Mouse (Mus musculus) hindlimb bud, embryonic 11.5 days (tissue): ENCODE results near the gene Pex5l.

Experiments
- DNase-seq: peaks from one replicate; pipeline ENCODE4 v3.0.0-alpha.2; 2012; ENCODE audit warnings: low read depth, low spot score; ENCODE audit errors: extremely low spot score

Gene Pex5l

GRCm38 (mm10) chr3:33068146-33068545, 74.9 kb downstream of the Pex5l start:
- no peak for DNase-seq

- DNase-seq, result no peak
Observed at GRCm38 (mm10) chr3:33063590-33063989, 79.5 kb downstream of the Pex5l start.

GRCm38 (mm10) chr3:33061428-33061827, 81.6 kb downstream of the Pex5l start:
- no peak for DNase-seq

DNA sequence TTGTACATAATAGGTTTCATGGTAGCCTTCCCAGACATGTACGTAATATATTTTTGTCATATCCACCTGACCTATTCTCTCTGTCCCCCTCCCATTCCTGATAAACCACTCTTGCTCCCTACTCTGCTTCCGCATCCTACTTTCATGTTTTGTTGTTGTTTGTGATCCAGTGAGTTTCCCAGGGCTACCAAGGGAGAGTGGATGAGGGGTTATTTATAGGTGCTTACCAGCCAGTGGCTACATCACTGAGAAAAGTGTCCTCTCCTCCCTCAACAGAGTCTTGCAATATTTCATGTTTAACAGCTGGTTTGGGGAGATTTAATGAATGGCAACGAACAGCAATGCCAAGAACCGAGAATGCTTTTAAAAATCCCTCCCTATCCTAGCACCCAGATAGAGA, 82.0 kb downstream of the Pex5l start:
- no peak for DNase-seq

DNA sequence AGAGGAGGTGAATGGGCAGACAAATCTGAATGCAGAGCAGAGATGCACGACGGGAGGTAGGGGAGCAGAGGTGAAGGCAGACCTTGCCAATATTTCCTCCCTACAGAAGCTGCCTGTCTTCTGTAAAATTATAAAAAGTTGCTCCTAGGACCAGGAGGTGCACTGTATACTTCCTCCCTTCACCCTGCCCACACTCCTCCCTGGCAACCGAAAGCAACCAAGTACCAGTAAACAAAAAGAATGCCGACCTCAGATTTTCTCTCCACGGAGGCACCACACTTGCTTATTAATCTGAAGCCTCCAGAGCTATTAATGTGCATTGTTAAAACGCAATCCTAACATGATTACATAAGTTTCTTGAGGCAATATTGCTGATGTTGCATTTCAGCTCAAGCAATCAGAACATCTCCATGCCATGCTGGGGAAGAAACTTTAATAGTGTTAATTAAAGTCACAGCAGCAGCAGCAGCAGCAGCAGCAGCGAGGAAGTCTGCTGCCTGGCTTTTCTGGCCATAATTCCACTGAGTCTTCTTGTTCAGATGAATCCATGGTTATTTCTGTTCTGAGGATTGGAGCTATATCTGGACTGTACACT, 82.6 kb downstream of the Pex5l start:
- no peak for DNase-seq

GRCm38 (mm10) chr3:33048304-33048703, 94.7 kb downstream of the Pex5l start:
- DNase-seq, result no peak

DNA sequence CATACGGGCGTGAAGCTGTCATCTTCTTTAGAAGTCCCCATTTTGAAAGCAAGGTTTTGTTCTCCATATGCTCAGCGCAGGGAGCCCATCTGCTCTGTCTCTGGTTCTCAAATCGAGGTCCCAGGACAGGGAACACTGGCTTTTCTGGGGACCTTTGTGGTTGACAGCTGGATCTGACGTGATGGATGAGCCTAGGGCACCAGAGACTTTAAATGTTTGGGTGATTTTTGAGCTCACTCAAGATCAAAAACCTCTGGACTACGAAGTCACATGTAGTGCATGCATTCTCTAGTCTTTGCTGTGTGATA, 98.3 kb downstream of the Pex5l start:
- DNase-seq, result no peak

- no peak for DNase-seq
Observed at GRCm38 (mm10) chr3:33043896-33044798, 98.9 kb downstream of the Pex5l start.

GRCm38 (mm10) chr3:33024566-33024965, 118.5 kb downstream of the Pex5l start:
- no peak for DNase-seq

GRCm38 (mm10) chr3:33003901-33004300, 139.1 kb downstream of the Pex5l start:
- no peak for DNase-seq

GRCm38 (mm10) chr3:33001769-33002168, 141.3 kb downstream of the Pex5l start:
- no peak for DNase-seq

DNA sequence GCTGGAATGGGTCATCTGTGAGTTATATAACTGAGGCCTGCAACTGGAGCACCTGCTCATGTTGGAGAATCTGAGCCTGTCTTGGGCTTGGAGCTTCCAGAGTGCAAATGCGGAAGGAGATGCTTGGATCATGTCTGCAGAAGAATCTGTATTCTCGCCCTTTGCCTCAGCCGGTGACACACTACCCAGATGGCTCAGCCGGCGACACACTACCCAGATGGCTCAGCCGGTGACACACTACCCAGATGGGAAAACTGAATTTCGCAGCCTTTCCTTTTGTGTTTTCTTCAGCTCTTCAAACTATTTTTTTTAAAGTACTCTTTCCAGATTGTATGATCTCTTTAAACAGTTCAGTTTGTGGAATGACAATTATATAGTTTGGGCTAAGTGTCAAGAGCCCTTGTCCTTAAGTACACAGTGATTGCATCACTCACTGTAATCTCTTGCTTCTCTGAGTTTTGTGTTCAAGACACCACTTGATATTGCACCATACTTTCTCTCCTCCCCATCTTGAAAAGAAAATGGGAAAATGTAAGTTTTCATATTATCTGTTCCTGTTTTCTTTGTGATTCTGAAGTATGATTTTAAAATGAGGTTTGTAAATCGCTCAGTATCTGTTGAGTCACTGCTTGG, 142.5 kb downstream of the Pex5l start:
- no peak for DNase-seq

DNA sequence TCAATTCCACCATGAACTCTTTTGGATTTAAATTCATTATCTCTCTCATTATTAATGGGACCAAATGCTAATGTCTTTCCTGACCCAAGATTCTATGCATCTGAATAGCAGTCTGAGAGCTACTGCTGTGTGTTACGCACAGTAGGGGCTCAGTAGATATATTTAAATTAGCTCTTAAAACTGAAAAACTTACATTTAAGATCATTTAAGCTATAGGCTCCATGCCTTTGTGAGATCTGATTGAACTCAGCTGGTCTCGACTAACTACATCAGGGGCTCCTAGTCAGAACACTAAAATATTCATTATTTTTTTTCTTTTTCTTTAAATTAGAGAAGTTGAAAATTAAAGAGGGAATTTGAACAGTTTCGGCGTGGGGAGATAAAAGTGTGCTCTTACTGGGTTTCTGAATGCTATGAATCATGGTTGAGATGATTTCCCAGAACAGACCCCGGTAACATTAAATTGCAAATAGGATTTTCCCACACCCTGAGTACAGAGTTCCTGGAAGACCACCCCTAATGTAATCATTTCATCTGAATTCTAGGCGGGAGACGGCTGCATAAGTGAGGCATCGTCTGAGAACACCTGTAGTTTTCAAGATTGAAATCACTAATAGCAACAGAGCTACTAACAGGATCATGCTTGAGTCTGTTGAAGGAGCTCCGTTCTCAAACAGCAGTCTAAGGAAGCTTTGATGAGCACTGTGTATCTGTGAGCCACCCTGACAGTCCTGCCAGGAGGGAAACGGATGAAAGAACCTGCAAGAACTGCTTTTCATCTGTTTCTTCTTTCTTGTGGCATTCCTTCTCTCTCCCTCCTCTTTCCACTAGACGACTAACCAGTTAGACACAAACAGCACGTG, 151.1 kb downstream of the Pex5l start:
- DNase-seq, result no peak

DNA sequence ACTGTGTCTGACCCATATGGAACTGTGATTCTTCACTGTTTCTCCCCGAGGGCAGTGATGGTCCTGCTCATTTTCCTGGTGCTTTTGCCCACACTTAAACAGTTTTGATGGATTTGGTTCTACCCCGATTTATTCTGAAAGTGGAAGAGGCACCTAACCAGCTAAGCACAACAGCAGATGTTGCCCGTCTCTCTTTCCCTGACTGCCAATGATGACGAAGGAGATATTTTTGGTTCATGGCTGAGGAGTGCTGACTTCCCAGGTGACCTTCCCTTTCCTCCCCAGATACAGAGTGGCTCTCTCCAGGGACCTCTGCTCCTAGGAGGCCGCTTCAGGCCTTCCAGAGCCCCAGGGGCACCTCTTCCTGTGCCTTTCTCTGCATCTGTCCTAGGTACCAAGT, 155.2 kb downstream of the Pex5l start:
- no peak for DNase-seq

DNA sequence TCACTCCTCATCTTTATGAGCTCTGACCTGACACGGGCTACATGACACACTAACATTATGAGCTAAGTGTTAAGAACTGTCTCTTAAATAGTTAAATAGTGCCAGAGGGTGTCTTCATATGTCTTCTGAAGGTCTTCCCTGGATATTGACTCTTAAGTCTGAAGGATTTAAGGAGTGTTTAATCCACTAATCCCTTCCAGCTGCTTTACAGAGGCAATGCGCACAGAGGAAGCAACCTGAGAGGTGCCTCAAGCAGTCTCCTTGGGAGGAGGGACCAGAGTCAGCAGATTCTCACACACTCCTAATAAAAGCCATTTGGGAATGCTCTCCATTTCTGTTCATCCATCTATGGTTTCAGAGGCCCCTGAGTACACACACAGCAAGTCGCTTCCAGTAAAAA, 157.9 kb downstream of the Pex5l start:
- no peak for DNase-seq

- no peak for DNase-seq
Observed at GRCm38 (mm10) chr3:32979981-32980380, 163.1 kb downstream of the Pex5l start.

DNA sequence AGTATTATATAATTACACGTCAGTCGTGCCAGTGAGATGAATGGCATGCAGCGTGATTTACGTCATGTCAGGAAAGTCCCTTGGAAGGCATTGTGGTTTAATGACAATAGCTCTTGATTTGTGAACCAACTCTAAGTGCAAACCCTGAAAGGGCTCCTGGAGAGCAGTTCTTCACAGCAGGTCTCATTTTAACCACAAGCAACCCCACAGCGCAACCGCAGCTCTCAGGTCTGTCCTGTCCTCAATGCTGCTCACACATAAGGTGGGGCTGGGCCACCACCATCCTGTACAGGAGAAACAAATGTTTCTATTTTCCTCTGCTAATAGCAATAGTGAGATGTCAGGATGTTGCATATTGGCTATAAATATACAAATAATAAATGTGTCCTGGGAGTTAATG, 163.8 kb downstream of the Pex5l start:
- no peak for DNase-seq

- DNase-seq, result no peak
Observed at GRCm38 (mm10) chr3:32970257-32970656, 172.8 kb downstream of the Pex5l start.

DNA sequence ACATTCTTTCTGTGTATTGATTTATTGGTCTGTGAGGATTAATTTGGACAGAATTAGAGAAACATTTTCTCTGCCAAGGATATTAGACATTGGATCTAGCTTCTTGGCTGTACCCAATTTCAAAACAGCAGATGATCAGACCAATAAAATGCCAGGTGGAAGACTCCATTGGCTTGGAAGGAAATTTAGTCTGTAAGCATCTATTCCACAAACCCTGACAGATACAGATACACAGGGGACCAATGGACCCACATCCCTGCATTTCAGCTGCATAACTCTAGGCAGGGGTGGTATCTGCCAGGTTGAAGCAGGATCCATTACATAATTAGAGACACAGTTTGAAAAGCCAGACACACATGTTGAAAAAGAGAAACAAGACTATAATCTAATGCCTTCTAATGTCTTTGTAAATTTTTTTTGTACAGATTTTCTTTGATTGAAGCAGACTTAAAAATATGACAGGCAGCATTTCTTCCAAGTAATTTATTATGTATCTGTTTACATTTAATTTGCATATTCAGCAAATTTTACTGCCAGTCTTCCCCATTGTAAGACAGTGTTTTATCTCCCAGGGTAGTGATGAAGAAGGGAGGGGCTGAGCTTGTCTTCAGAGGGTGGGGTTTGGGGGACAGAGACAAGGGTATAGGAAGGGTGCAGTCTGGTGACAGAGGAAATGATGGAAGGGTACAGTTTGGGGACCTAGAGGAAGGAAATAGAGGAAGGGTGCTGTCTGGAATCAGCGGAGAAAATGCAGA, 174.2 kb downstream of the Pex5l start:
- no peak for DNase-seq

DNA sequence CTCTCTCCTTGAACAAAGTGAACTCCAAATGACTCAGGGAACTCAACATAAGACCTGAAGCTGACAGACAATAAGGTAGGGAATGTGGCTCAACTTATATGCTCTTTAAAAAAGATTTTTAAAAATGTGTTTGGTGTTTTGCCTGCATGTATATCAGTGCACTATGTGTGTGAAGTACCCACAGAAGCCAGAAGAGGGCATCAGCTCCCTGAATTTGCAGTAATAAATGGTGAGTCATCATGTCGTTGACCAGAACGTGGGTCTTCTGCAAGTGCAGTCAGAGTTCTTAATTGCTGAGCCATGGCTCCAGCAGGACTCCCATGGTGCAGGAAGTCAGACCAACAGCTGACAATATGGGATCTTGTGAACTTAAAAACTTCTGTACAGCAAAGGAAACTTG, 177.5 kb downstream of the Pex5l start:
- no peak for DNase-seq

- DNase-seq, result no peak
Observed at GRCm38 (mm10) chr3:32961494-32961893, 181.6 kb downstream of the Pex5l start.
